Mouse (Mus musculus) heart, embryonic 10.5 days (tissue): ENCODE measurements around the gene Arcn1. TPM values are rescaled to one million over a fixed set of nuclear protein-coding genes. Genes with fewer than 3 reads are reported as not detected.
A peak's percentile ranks its signal among the peaks of the same experiment; 100 is the strongest.

ENCODE experiments used
- DNase-seq: peaks from one replicate; pipeline ENCODE4 v3.0.0-alpha.2; 2017; ENCODE audit warnings: low spot score
- H3K27ac ChIP-seq: fragments of 300-500 bp; sonication (generic); 2 replicates; pipeline ENCODE4 v1.5.1; 2016; ENCODE audit warnings: mild to moderate bottlenecking
- H3K27me3 ChIP-seq: fragments of 300-500 bp; sonication (generic); 2 replicates; pipeline ENCODE4 v1.6.1; 2016; ENCODE audit warnings: mild to moderate bottlenecking; ENCODE audit not compliant: poor library complexity, insufficient read depth, severe bottlenecking
- H3K36me3 ChIP-seq: fragments of 300-500 bp; sonication (generic); 2 replicates; pipeline ENCODE4 v1.6.1; 2016; ENCODE audit warnings: mild to moderate bottlenecking, moderate library complexity
- H3K4me1 ChIP-seq: fragments of 300-500 bp; sonication (generic); 2 replicates; pipeline ENCODE4 v1.6.1; 2016; ENCODE audit warnings: mild to moderate bottlenecking
- H3K4me3 ChIP-seq: fragments of 300-500 bp; sonication (generic); 2 replicates; pipeline ENCODE4 v1.5.1; 2016; ENCODE audit warnings: mild to moderate bottlenecking, moderate library complexity
- H3K9me3 ChIP-seq: fragments of 300-500 bp; sonication (generic); 2 replicates; pipeline ENCODE4 v1.6.1; 2016; ENCODE audit warnings: mild to moderate bottlenecking, moderate library complexity
- WGBS: fragments of 180-500 bp; shearing (Covaris S2); methylation state at CpG from one replicate; pipeline ENCODE4 v1.1.7; 2016; 5-methylcytosine and 5-hydroxymethylcytosine counted together
- polyA plus RNA-seq: library from polyadenylated mRNA; unstranded; fragments of >200 nt; fragmentation: Nextera tagmentation; extraction: Ambion mirVana; gene quantifications from 2 replicates; pipeline ENCODE4 v1.2.1, GENCODE M21; 2016

Arcn1 gene
- polyA plus RNA-seq, 1 experiment from 2014 or later = 167 TPM

DNA sequence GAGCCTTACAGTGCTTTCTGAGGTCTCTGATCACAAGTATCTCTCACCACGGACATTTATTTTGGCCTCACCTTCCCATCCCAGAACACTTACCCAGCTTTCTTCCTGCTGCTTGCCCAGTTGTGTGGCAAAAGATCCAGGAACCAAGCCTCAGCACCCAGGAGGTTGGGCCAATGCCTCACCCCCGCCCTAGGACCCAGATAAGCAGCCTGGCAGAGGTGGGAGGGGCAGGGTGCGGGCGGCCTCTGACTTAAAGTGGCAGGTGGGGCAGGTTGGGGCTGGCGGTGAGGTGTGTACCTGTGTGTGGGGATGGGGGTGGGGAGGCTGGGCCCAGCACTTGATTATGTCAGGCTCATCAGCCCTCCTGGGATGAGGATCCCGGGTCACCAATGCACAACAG, 54.6 kb downstream of the Arcn1 start:
- DNase-seq = no peak
- Histone ChIP-seq H3K36me3 (peaks cover 87% of the 10 kb centered on the region), H3K4me3 (no peak overlapping the region), H3K9me3 (no peaks in the 10 kb centered on the region), H3K27ac (no peak overlapping the region), H3K27me3 (peaks cover 2% of the 10 kb centered on the region; the same call in 1 of the 2 replicates), H3K4me1 (peaks cover 37% of the 10 kb centered on the region)
- 77% methylated on average over 6 of the region's 6 CpGs for WGBS

DNA sequence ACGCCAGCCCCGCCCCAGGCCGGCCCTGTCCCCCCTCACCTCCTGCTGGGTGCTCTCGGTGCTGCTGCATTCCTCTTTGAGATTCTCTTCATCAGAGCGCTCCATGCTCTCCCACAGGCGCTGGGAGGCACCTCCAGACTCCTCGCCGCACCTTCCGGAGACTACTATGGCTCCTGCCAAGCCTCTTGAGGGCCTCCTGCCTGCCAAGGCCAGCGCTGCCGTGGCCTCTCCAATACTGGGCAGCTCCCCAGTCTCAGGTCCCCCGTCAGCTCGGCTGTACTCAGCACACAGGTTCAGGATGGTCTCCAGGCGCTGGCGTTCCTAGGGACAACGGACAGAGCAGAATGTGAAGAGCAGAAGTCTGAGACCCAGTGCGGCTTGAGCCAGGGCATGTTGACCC, 56.0 kb downstream of the Arcn1 start:
- no peak overlapping the region for H3K27ac ChIP-seq
- H3K4me1 ChIP-seq = peaks cover 33% of the 10 kb centered on the region
- H3K4me3 ChIP-seq = no peak overlapping the region
- no peaks in the 10 kb centered on the region for H3K9me3 ChIP-seq
- no peak for DNase-seq
- WGBS = 64% methylated on average over 17 of the region's 17 CpGs
- H3K27me3 ChIP-seq = peaks cover 10% of the 10 kb centered on the region
- H3K36me3 ChIP-seq = peaks cover 84% of the 10 kb centered on the region

DNA sequence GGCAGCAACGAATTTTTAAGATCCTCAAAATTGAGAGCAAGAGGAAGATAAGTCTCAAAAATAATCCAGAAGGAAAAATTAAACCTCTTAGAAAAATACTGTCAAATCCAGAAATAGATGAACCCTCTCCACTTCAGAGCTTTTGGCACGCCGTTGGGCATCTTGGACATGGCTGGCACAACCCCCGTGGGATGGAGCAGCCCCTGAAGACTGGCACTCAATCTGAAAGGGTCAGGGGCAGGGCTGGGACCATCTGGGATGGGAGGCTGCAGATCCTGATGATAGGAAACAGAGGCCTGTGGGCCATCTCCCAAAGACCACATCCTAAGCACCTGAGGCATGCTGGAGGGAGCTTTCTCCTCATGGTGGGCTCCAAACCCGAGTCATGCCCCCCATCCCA, 57.4 kb downstream of the Arcn1 start:
- H3K9me3 ChIP-seq = no peaks in the 10 kb centered on the region
- no peak overlapping the region for H3K4me3 ChIP-seq
- 83% methylated on average over 5 of the region's 5 CpGs for WGBS
- H3K27me3 ChIP-seq = peaks cover 10% of the 10 kb centered on the region
- peaks cover 82% of the 10 kb centered on the region for H3K36me3 ChIP-seq
- no peak overlapping the region for H3K27ac ChIP-seq
- no peak for DNase-seq
- peaks cover 33% of the 10 kb centered on the region for H3K4me1 ChIP-seq

DNA sequence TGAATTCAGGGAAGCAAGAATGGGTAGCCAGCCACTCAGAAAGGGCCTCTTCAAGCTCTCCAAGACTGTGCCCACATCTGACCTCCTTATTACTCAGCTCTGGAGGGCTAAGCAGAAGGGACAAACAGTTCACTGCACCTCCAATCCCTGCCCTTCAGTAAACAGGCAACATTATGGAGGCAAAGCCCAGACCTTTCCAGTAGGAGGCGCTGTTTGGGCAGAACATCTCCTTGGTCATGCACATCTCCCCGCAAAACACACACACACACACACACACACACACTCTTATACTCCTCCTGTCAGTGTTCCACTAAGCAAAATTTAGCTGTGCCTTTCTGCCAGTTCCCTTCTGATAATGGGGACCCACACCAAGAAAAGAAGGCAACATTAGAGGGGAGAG, 58.0 kb downstream of the Arcn1 start:
- no peak overlapping the region for H3K4me3 ChIP-seq
- no peak for DNase-seq
- 38% methylated on average over 2 of the region's 2 CpGs for WGBS
- H3K27ac ChIP-seq = no peak overlapping the region
- H3K36me3 ChIP-seq = peaks cover 82% of the 10 kb centered on the region
- peaks cover 10% of the 10 kb centered on the region for H3K27me3 ChIP-seq
- no peaks in the 10 kb centered on the region for H3K9me3 ChIP-seq
- H3K4me1 ChIP-seq = peaks cover 33% of the 10 kb centered on the region

DNA sequence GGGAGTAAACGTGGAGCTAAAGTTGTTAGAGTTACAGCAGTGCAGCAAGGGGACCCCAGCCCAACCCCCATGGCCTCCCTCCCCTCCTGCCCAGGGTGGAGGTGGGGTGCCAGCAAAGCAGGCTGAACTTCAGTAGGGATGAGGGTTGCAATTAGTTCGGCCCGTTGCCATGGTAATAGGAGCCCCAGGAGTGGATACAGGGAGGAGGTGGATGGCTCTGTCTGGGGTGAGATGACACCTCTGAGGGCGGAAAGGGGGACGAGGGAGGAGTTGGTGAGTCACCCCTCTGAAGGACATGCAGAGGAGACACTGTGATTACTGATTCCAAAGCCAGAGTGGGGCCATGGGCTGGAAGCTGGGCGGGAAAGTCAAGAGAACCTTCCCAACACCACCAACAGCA, 58.7 kb downstream of the Arcn1 start:
- 20% methylated on average over 6 of the region's 6 CpGs for WGBS
- Histone ChIP-seq H3K4me3 (peak overlapping the region; percentile 55), H3K9me3 (no peaks in the 10 kb centered on the region), H3K36me3 (peaks cover 82% of the 10 kb centered on the region), H3K4me1 (peaks cover 33% of the 10 kb centered on the region), H3K27me3 (peaks cover 10% of the 10 kb centered on the region), H3K27ac (peak overlapping the region; percentile 48)
- no peak for DNase-seq

DNA sequence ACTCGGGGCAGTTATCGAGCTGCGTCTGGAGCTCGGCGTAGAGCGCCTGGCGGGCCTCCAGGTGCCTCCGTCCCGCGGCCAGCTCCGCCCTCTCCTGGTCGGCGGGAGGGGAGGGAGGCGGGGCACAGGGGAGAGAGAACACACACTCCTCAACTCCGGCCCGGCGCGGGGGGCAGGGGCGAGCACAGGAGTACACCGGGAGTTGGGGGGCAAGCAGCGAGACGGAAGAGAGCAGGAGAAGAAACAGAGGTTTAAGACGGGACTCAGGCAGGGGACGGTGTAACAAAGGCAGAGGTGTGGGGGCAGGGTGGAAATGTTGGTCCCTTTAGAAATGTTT, 59.2 kb downstream of the Arcn1 start:
- no peaks in the 10 kb centered on the region for H3K9me3 ChIP-seq
- peaks cover 10% of the 10 kb centered on the region for H3K27me3 ChIP-seq
- WGBS = 5% methylated on average over 24 of the region's 24 CpGs
- H3K36me3 ChIP-seq = peaks cover 82% of the 10 kb centered on the region
- peak; percentile 85 for DNase-seq
- H3K4me1 ChIP-seq = peaks cover 29% of the 10 kb centered on the region
- peak overlapping the region; percentile 55 for H3K4me3 ChIP-seq
- H3K27ac ChIP-seq = peak overlapping the region; percentile 48

DNA sequence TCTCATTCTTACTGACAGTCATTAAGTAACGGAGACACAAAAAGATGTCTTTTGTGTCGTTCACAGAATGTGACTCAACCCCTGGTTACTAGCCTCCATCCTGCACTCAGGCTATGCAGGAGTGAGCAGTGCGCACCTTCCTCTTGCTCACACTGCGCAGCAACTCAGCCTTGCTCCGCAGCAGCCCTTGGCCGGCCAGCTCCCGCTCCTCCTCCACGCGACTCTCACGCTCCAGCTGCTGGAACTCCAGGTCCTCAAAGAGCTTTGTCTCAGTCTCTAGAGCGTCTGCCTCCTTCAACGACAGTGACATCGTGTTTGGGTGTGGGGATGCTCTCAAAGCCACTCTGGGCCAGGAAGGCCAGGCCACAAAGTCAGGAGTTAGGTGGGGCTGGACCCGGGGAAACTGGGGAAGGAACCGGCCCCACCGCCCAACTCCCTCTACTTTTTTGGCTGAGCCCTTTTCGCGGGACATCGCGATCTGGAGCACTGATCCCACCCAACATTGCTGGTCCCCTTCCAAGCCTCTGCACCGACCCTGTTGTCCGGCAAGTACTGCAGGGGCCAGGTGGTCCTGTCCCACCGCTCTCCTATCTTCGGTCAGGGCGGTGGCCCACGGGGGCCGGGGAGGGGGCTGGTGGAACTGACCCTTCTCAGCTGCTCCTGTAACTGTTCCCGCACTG, 59.8 kb downstream of the Arcn1 start:
- peaks cover 80% of the 10 kb centered on the region for H3K36me3 ChIP-seq
- H3K9me3 ChIP-seq = no peaks in the 10 kb centered on the region

DNA sequence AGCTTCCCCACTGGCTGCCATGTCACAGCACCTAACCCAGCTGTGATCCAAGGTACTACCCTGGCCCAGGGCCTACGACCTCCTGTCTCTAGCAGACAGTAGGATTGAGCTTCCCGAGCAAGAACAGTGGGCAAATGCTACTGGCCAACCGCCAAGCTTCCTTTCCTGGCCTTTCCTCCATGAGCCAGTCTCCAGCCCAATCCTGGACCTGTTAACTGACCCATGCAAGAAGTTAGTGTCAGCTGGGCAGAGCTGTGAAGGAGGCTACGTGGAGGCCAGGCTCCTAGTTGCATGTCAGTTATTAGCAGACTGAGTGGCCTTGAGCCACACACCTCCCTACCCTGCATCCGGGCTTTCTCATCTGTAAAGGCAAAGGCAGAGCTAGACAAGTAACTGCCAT, 67.9 kb downstream of the Arcn1 start:
- Histone ChIP-seq H3K27me3 (no peaks in the 10 kb centered on the region), H3K4me1 (0 out of 2 replicates have a peak, but pooled peaks cover 2% of the 10 kb centered on the region), H3K36me3 (peaks cover 98% of the 10 kb centered on the region), H3K9me3 (no peaks in the 10 kb centered on the region), H3K27ac (no peak overlapping the region), H3K4me3 (no peak overlapping the region)
- DNase-seq = no peak
- WGBS = 88% methylated on average over 5 of the region's 5 CpGs

More for the DNA sequence above, 59.8 kb downstream of the Arcn1 start:
- peak overlapping the region; percentile 55 for H3K4me3 ChIP-seq
- 22% methylated on average over 28 of the region's 28 CpGs for WGBS
- peak overlapping the region; percentile 48 for H3K27ac ChIP-seq
- H3K4me1 ChIP-seq = peaks cover 26% of the 10 kb centered on the region
- H3K27me3 ChIP-seq = peaks cover 10% of the 10 kb centered on the region
- DNase-seq = no peak

DNA sequence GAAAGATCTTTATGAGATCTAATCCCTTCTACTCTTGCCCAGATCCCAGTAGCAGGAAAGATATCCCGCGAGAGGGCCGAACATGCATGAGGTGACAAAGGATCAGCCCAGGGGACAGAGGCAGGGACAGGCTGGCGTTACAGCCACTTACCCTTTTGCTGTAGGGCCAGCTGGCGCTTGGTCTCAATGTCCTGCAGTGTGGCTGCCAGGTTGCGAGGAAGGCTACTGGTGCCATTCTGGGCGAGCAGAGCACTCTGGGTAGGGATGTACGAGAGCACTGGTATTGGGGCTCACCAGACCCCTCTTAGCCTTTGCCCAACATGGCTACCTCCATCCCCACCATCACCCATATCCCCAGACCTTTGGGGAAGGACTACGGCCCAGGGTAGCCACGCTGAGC, 68.4 kb downstream of the Arcn1 start:
- H3K27me3 ChIP-seq = no peaks in the 10 kb centered on the region
- no peaks in the 10 kb centered on the region for H3K9me3 ChIP-seq
- no peak for DNase-seq
- H3K4me1 ChIP-seq = 0 out of 2 replicates have a peak, but pooled peaks cover 2% of the 10 kb centered on the region
- no peak overlapping the region for H3K27ac ChIP-seq
- H3K36me3 ChIP-seq = peaks cover 99% of the 10 kb centered on the region
- no peak overlapping the region for H3K4me3 ChIP-seq
- 87% methylated on average over 10 of the region's 10 CpGs for WGBS

DNA sequence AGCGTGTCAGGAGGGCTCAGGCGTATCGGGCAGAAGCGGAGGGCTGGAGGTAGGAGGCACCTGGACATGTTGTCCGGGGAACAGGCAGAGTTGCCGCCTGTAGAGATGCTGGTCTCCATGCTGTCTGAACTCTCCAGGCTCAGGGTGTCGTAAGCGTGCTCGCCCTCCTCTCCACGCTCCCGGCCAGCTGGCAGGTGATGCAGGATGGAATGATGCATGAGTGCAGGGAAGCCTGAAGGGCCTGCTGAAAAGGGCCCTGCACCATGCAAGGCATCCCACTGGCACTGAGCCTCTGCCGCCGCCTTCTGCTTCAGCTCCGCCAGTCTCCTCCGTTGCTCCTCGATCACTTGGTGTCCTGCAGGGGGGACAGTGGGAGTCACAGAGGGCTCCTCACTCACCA, 69.8 kb downstream of the Arcn1 start:
- WGBS = 93% methylated on average over 16 of the region's 16 CpGs
- DNase-seq = no peak
- H3K9me3 ChIP-seq = no peaks in the 10 kb centered on the region
- no peaks in the 10 kb centered on the region for H3K27me3 ChIP-seq
- H3K4me1 ChIP-seq = peaks cover 2% of the 10 kb centered on the region; the same call in 1 of the 2 replicates
- H3K4me3 ChIP-seq = no peak overlapping the region
- H3K36me3 ChIP-seq = peaks cover 100% of the 10 kb centered on the region
- H3K27ac ChIP-seq = no peak overlapping the region

DNA sequence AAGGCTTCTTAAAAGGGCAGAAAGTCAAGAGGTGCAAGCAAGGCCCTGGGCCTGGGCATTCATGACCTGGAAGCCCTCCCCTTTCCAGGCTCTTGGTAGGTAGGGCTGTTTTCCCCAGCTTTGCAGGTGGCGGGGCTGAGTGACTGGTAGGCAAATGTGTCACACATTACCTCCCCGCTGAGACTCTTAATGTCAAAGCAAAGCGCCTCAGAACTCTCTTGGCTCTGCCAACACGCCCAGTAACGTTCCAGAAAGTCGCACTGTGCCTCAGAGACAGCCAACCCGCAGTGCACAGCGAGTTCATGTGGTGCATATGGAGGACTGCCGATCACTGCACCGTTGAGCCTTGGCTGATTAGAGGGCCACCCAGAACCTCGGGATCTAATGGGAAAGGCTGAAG, 74.6 kb downstream of the Arcn1 start:
- no peaks in the 10 kb centered on the region for H3K9me3 ChIP-seq
- 78% methylated on average over 11 of the region's 11 CpGs for WGBS
- no peak overlapping the region for H3K4me3 ChIP-seq
- no peaks in the 10 kb centered on the region for H3K27me3 ChIP-seq
- peaks cover 91% of the 10 kb centered on the region for H3K36me3 ChIP-seq
- peaks cover 22% of the 10 kb centered on the region for H3K4me1 ChIP-seq
- no peak overlapping the region for H3K27ac ChIP-seq
- no peak for DNase-seq

DNA sequence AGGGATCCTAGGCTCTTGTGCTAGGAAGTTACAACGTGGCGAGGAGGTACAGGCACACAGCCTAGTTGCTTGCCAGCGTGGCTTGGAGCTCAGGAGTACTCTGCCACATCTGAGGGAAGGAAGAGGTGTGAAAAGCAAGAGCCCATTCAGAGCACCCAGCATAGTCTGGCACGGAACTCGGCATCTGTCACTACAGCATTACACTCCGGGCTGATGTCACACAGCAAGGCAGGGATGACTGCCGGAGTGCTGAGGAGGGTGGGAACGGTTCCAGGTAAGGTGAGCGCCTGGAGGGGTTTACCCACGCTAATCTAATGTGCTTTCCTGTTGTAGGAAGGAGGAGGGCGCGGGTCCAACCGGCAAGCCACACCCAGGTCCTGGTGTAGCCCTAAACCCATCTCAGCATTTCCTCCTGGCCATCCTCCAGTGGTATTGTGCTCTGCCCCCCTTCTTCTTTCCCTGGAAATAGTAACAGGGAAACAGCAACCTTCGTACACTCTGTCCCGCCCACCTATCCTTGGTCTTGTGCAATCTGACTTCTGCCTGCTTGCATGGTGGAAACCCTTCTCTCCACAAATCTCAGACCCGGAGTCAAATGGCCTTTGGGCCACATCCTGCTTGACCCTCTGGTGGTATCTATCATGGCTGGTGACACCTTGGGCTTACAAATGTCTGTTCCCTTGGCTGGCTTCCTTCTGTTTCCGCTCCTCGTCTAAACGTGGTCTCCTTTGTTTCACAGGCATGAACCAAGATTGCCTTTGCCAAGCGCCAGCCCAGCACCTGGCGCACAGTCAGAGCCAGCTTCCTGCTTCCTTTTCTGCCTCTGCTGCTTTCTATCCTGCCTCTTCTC, 75.7 kb downstream of the Arcn1 start:
- WGBS = 66% methylated on average over 21 of the region's 21 CpGs
- Histone ChIP-seq H3K9me3 (no peaks in the 10 kb centered on the region), H3K4me1 (peaks cover 25% of the 10 kb centered on the region), H3K4me3 (no peak overlapping the region), H3K27me3 (no peaks in the 10 kb centered on the region), H3K36me3 (peaks cover 91% of the 10 kb centered on the region), H3K27ac (peak overlapping the region; percentile 52; the same call in 1 of the 2 replicates)
- DNase-seq = no peak
